Mouse (Mus musculus) R1 (cell line): Measurements from ENCODE around the gene Radil.

Experiments used
- DNase-seq: peaks from one replicate; pipeline ENCODE4 v3.0.0-alpha.2; 2018; ENCODE audit warnings: low read depth, low spot score

The Radil gene

DNA sequence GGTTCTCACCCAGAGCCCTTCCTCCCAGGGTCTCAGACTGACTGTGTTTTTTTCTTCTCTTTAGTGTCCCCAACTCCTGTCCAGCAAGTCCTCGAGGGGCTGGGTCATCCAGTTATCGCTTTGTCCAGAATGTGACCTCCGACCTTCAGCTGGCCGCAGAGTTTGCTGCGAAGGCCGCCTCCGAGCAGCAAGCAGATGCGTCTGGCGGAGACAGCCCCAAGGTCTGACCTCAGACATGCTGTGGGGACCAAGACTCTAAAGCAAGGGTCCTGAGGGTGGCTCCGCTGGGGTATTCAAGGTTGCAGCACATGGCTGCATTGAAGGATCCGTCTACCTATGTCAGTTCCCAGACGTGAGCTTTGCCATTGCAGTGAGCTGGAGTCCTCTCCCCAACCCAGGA lies 102.3 kb downstream of the Radil start:
- no peak for DNase-seq

DNA sequence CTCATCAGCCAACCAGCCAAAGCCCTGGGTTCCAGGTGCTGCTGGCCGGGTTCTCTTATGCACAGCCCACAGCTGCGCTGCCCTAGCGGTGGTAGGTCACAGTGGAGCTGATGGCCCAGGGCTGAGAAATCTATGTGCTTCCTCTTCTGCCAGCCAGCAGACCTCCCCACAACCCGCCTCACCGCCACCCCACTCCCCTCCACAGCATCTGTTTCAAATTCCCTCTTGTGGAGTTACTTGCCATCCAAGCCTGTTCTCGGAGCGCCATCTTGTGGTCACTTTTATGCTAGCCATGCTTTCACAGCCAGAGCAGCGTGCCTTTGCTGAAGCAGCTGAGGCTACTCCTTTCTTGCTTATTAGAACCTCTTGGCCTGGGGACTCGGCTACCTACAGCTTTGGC lies 102.8 kb downstream of the Radil start:
- peak; percentile 93 for DNase-seq

DNA sequence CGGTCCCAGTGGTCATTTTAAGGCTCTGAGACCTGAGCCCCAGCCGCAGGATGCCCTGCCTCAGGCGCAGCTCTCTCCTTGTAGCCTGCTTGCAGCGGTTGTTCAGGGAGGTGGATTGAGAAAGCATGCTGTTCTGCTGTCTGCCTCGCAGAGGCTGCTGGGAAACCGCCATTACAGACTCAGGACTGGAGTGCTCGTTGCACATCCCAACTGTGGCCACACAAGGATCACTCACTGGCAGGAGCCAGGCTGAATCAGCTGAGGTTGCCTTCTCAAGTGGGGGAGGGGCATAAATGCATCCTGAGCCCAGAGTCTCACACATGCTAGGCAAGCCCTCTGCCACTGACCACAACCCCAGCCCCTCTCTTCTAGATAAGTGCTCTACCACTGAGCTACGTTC lies 105.2 kb downstream of the Radil start:
- peak; percentile 81 for DNase-seq

DNA sequence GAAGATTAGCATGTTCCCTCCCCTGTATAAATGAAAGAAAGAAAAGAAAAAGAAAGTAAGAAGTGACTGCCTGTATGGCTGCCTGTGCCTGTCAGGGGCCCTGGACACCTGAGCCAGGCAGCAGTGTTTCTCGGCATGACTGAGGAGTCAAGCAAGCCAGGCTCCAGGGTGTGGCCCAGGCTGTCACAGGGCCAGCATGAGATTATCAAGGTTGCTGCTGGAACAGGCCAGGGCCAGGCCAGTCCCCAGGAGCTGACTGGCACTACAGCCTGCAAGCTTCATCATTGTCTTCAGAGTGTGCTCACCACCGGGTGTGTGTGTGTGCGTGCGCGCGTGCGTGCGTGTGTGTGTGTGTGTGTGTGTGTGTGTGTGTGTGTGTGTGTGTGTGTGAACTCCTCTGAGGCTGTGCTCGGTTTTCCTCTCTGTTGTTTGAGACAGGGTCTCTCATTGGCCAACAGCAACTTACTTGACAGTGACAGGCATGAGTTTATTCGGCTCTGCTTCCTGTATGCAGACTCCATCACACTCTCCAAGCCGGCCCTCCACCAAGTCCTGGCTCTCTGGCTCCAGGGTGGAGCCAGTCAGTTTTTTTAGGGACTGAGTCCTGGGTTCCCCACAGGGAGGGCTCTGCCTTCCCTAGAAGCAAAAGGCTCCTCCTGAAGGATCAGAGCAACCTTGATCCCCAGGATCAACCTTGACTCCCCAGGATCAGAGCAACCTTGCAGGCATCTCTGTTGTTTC lies 105.9 kb downstream of the Radil start:
- peak; percentile 52 for DNase-seq

DNA sequence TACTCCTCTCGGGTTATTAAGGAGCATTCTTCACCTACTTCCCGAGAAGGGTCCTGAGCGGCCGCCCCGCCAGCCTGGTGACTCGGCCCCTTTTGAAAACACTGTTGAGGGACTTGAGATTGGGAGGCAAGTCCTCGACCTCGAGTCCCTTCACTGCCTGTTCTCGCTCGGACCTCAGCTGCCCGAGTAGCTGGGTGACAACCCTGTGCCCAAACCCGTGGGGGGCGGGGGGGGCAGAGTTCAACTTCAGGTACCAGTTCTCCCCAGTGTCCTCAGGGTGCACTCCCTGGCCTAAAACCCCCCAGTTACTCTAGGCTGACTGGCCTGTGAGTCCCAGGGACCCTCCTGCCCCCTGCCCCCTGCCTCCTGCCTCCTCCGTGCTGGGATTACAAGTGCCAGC lies 106.9 kb downstream of the Radil start:
- DNase-seq = no peak

DNA sequence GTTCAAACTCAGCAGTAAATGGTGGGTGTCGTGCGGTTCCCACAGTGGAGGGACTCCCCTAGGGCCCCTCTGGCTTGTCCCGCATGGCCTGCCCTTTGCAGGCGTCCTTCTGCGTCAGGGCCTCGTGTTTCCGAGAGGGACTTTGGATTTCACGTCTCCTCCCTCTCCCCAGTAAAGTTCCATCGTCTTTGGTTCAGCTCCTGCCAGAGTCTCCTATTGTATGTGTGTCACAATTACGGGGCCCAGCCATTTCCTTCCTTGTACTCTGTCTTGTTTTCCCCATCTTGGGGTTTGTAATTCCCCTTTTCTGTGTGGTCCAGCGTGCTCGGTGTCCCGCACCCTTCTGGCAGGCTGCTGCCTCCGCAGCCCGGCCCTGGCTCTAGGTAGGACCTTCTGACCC lies 107.4 kb downstream of the Radil start:
- DNase-seq = no peak

DNA sequence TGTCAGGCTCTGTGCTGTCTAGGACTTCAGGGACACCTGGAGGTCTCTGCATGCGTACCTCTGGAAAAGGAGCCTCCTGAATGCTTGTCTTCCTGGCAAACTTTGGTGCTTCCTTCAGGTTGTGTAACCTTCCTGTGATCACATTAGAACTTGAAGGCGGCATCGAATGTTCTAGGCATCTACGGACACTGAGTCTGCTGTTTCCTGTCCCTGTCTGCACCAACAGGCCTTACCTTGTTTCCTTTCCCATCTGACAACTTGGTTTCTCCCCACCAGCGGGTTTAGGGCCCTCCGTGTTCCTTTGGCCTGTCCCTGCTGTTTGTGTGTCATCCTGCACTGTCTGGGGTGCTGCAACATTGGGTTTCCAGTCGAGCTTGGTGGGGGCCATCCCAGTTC lies 108.9 kb downstream of the Radil start:
- no peak for DNase-seq

DNA sequence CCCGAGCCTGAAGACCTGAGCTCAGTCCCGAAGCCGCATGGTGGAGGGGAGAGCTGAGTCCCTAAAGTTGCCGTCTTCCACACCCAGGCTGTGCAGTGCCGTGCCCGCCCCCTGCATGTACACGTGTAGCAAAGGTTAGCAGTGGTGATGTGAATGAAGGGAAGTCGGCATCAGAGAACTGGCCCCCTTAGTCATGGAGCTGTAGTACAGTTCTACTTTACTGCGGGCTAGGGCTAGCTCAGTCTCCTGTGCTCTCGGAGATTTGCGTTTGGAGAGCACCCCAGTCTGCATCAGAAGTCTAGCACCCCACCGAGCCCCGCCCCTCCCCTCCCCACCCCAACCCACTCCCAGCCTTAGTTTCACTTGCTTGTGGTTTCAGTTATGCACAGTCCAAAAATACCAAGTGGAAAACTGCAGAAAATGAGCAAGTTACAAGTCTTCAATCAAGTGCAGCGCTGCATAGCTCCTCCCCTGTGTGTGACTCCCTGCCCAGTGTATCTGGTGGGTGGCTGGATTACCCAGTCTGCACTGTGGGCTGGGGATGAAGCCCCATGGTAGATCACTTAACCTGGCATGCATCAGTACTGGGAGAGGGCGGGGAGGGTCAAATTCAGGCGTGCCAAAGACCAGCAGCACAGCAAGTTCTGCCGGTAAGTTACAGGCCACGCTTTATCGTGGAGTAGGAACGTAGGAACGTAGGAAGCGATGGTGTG lies 109.4 kb downstream of the Radil start:
- DNase-seq = peak; percentile 61

DNA sequence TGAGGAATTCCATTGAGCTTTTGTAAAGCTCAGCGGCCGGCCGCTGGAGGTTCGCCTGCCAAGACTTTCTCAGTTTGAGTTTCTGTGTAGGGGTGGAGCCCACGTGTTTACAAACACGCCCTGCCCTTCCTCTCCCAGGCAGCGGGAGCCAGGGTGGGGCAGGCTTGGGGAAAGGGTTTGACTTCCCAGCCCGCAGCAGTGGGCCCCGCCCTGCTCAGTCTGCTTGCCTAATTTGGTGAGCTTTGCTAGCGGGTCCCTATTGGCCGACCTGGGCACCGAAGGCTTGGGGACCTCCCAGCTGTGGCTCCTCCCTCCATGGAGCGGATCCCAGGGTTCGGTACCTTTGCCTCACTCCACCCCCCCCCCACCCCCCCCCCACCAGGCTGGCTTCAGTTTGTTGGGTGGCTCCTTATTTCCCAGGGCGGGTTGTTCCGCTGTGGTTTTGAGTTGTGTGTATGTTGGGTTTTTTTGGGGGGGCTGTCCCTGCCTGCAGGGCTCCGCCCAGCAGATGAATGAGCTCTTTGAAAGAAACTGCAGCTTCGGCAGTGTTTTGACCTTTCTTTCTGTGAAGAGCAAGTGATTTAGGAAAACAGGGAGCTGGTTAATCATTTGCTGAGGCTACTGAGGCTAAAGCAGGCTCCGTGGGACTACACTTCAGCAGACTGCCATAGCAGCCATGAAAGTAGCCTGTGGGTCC lies 110.3 kb downstream of the Radil start:
- peak; percentile 100 for DNase-seq

DNA sequence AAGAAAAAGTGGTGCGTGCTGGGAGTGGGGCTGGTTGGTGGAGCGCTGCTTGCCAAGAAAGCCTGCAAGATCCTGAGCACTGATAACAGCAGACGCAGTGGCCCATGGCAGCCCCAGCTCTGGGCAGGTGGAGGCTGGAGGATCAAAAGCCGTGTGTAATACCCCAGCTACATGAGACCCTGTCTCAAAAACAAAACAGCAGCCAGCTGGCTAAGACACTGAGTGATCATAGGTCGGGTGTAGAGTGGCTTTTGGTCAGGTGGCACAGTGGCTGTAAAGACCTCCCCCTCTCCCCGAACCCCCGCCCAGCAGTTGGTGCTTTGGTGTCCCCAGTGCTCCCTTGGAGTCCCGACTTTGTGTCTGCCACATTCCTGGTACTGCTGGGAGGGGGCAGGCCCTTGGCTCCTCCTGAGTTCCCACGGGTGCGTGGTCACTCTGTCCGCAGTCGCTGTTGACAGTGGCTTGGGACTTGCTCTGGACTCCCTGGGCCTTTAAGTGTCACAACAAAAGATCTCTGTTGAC lies 110.9 kb downstream of the Radil start:
- no peak for DNase-seq

DNA sequence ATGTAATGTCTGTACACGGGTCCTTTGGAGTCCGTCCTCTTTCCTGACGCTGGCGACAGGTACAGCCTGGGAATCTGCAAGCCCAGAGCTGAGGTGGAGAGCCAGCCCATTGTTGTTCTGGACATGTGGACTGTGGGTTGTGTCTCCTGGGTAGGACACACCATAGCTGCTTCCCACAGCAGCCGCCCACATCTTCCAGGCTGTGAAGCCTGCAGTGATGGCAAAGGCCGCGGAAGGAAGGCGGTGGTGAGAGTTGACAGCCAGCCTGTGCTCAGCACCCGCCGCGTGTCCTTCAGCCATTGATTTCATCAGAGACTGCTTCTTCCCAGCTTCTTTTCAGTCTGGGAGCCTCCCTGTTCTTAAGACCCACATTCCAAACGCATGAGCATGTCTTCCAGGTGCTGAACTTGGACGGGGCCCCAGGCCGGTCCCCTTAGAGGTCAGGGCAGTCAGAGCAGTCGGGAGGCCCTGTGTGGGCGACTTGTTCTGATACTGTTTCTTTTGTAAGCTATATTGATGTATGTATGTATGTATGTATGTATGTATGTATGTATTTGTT lies 112.4 kb downstream of the Radil start:
- DNase-seq = peak; percentile 79

DNA sequence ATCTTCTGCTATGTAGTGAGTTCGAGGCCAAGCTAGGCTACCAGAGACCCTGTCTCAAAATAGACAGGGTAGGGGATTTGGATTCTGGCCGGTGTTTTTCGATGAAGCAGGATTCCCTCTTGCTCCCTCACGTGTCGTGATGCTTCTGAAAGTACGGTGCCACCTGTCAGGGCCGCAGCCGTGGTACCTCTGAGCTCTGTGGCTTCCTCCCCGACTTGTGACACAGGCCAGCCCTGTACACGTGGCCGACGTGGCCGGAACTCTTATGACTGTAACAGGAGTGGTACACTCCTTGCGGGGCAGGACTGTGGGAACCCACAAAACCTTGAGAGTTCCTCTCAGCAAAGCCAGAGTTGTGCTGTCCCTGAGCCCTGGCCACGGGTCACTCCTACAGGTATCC lies 115.2 kb downstream of the Radil start:
- DNase-seq = no peak
